Mouse (Mus musculus): ENCODE measurements around the gene Hist1h4k. TPM values are rescaled to one million over a fixed set of nuclear protein-coding genes. Genes with fewer than 3 reads are reported as not detected.
"Not testable (repeated sequence)": the region's sequence is repeated elsewhere in the genome, so short reads cannot be mapped to it uniquely, and the experiment has no call there.

Hist1h4k gene
- polyA plus RNA-seq, 3 experiments from 2014 or later: 1.5 to 15.3 (median 8.0) TPM

DNA sequence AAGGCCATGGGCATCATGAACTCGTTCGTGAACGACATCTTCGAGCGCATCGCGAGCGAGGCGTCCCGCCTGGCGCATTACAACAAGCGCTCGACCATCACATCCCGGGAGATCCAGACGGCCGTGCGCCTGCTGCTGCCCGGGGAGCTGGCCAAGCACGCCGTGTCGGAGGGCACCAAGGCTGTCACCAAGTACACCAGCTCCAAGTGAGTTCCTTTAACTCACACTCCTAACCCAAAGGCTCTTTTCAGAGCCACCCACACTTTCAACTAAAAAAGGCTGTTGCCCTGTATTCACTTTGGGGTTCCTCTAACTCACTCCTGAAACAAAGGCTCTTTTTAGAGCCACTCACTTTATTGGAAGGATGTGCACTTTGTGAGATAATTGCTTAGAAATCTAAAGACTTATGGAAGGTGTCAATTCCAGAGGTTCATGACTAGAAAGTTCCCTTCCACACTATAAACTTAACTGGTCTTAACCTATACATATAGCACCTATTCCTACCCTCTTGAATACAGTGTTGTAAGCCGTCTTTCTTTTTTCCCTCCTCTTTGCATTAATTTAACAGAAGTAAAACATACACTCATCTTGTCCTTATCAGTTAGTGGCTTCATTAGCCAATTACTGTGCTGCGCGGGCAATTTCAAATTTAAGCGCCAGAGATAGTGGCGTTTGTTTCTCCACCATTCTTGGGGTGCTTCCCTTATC, 4.1 kb upstream of the Hist1h4k start:
- not testable (repeated sequence) for ATAC-seq

GRCm38 (mm10) chr13:21753524-21754285, 3.4 kb upstream of the Hist1h4k start, which contains the start of the genes Hist1h2ak and Hist1h2bn:
Hist1h2ak (minus strand) TSS chr13:21753827.
Hist1h2bn (plus strand) TSS chr13:21754123.
- ATAC-seq: peak; percentile 94

DNA sequence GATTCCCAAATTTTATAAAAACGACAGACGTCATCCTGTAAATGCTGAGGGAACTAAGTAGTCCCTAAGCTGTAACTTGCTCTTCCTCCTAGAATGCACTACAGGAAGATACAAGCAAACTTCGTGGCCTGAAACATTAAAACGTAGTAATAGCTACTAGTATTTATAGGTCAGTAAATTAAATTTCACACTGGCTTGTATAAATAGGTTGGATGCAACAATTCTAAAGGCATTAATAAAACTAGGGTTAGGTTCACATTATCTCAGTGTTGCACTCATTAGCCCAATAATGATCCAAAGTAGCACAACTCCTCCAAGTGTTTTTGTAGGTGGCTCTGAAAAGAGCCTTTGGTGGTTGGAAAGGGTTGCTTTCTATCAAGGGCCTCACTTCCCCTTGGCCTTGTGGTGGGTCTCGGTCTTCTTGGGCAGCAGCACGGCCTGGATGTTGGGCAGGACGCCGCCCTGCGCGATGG, 2.8 kb upstream of the Hist1h4k start:
- ATAC-seq: no peak

DNA sequence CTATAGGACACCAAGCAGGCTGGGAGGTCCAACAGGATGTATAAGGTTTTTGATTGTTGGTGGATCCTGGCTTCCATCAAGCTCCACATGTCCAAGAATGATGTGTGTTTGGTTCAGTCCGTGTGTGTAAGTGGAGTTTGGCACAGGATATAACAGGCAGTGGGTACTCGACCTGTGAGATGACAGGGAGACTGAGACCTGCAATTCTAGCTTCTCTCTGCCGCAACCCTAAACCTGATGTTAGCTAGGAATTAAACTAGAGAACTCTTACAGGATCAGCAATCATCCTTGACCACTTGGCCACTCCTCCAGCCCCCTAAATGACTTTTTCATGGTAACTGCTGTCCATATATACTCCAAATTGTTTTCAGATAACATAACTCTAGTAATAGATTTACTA, 2.1 kb upstream of the Hist1h4k start:
- ATAC-seq: no peak

DNA sequence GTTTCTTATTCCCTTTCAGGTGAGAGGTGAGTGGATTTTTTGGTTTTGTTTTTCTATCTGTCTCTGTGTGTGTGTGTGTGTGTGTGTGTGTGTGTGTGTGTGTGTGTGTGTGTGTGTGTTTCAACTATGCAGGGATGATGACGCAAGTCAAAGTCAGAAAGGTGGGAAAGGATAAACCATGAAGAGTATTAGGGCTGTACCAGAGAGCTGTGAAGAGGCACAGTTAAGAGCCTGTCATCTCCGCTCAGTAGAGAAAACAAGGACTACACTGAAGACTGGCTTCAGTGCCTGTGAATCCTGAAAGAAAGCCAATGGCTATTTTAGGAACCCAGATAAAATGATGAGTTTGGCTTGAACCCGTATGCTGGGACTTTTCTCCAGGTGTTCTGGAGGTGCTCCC, 1.5 kb upstream of the Hist1h4k start:
- no peak for ATAC-seq

DNA sequence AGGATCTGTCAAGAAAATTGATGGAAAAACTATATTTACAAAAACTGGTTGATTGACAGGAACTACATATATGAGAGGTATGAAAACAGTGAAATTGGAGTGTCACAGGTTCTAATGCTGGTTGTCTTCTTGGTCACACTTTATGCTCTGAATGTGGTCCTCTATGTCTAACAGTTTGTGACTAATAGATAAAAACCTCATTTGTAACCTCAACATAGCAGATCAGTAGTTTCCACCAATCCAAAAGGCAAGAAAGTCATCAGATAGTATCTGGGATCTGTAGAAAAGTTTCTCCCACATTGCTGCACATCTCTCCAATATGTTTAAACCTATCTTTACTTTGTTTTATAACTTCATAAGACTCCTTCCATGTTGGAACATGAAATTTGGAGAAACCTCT, 1.1 kb upstream of the Hist1h4k start:
- no peak for ATAC-seq

DNA sequence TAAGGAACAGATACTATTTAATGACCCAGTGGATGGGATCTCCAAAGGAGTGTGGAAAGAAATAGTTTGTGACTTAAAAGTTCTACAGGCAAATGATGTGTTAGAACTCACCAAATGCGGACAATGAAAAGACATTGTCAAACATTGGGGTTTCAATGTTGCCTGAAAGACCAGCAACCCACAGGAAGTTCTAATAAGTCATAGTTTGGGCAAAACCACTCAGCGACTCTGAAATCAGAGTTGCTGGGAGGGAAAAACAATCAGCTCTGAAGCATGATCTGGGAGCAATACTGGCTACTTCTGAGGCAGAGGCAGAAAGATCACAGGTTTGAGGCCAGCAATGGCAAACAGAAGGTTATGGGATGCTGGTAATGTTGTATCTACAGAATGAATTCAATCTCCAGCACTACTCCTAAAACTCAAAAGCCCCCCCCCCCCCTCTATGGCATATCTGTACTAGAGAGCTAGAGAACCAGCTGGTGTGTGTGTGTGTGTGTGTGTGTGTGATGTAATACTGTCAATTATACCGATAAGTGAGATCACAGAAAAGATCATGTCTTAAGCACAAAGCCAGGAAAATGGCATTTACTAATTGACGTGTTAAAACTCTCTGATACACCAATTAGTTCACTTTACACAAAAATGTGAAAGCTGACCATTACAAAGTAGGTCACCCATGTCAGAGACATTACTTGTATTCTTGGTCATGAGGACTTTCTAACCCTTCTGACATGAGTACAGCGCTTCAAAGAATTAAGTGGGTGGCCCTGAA, 732 bp downstream of the Hist1h4k start:
- ATAC-seq: no peak

- no peak for ATAC-seq
These were observed 5.3 kb downstream of the Hist1h4k start for GRCm38 (mm10) chr13:21745006-21745405.

DNA sequence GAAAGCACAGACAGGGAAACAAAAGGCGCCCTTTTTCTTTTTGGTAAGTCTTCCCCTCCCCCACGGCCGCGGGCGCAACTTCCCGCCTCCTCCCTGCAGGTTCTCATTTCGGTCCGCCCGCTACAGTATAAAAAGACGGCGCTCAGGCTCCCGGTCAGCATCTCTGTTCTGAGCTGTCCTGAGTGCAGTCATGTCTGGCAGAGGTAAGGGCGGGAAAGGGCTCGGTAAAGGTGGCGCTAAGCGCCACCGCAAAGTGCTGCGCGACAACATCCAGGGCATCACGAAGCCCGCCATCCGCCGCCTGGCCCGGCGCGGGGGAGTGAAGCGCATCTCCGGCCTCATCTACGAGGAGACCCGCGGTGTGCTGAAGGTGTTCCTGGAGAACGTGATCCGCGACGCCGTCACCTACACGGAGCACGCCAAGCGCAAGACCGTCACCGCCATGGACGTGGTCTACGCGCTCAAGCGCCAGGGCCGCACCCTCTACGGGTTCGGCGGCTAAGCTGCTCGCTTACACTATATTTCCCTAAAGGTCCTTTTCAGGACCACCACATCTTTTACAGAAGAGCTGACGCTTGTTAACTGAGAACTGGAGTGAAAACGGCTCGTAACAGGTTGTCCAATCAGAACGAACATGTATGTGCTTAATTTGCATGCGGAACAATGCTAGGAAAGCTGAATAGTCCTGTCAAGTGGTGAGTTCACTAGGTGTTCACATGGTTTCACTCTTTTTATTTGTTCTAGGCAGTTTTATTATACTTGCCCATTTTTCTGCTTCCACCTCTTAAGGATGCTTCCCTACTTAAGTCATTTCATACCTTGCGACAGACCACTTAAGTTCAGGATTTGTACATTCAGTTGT, 15.2 kb downstream of the Hist1h4k start, which contains the start of gene Hist1h4j:
TSS of gene Hist1h4j (plus strand) at position 159 of the 862 bp plus-strand sequence.
- peak; percentile 74 for ATAC-seq

DNA sequence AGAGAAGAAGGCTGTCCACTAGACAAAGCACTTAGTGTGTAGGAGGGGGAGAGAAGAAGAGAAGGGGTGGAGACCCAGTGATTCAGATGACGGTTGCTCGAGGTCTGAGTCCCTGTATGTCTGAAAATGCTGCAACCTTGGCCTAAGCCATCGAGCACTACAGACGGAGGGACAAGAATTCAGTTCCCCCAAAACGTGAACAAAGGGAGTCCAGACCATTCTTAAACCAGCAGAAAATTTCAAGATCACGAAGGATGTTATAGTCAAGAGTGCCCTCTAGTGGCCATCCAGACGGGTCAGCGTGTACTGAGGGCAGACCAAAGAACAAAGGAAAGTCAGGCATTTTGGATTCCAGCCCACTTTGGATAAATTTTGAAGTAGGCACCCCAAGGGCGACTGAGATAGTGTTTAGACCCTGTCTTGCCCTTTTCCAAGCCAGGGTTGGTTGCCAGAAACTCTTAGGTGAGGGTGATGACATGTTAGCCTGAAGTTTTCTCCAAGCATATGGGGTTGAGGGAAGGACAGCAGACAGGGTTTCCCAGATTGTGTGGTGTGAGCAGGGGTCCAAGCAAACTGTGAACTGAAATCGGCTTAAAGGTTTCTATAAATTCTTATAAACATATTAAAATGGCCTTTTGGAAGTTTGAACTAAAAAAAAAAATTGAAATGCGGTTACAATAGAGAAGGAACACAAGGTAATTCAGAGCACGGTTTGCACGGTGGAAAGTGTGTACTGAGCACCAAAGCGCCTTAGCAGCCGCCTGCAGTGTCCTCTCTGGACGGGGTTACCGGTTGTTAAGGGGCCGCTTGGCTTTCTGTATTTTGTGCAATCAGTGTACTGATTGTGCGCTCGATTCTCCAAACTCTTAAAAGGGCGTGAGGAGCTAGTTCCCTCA, 16.0 kb downstream of the Hist1h4k start:
- peak; percentile 57 for ATAC-seq

DNA sequence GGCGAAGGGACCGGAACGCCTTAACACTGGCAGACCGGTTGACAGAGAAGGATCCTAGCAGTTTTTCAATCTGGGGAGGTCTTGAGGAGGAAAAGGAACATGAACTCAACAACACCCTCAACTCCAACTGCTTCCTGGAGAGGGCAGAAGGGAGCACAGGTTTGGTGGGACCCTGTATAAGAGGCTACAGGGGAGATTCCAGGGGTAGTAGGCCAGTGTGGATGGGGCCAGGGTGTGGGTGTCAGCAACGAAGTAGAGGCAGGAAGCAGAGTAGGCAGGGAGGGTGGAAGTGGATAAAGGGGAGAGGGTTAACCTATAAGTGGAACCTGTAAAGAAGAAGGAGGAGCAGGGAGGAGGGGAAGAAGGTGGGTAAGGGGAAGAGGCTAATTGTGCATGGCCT, 16.8 kb downstream of the Hist1h4k start:
- ATAC-seq: no peak

- no peak for ATAC-seq
These were observed 20.8 kb downstream of the Hist1h4k start for GRCm38 (mm10) chr13:21729544-21729943.

GRCm38 (mm10) chr13:21727948-21728572, 22.2 kb downstream of the Hist1h4k start:
- no peak for ATAC-seq

GRCm38 (mm10) chr13:21722993-21723836, 27.1 kb downstream of the Hist1h4k start:
- ATAC-seq: no peak

DNA sequence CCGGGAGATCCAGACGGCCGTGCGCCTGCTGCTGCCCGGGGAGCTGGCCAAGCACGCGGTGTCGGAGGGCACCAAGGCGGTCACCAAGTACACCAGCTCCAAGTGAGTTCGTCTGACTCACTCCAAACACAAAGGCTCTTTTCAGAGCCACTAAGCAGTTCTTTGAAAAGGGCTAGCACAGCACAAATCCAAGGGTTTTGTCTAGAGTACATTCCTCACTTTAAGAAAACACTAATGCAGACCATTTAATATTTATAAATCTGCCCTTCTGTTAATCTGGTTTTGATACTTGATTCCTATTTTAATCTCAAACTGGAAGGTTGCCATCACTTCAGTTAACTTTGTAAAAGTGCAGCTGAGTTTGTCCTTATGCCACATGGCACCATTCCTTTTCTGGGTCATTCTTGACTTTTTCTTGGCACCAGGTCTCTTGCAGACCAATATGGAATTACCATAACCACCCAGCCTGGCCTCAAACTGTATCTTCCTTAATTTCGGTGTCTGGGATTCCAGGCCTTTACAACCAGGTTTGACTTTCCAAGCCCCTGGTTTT, 27.9 kb downstream of the Hist1h4k start:
- ATAC-seq: no peak

DNA sequence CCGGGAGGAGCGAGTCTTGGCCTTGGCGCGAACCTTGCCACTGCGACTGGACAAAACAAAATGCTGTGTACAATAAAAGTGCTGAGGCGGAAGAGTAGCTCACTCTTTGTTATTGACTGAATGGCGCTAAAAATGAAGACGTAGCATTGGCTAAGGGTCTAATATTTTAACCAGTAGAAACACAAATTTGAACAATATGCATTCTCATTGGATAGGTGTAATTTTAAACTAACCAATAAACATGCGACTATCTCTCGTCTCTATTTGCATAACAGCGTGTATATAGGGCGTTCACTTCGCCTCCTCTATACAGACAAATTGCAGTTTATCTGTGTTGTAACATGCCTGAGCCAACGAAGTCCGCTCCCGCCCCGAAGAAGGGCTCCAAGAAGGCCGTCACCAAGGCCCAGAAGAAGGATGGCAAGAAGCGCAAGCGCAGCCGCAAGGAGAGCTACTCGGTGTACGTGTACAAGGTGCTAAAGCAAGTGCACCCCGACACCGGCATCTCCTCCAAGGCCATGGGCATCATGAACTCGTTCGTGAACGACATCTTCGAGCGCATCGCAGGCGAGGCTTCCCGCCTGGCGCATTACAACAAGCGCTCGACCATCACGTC, 28.4 kb downstream of the Hist1h4k start, which contains the start of gene Hist1h2bm:
TSS of gene Hist1h2bm (plus strand) at position 288 of the 616 bp plus-strand sequence.
- peak; percentile 95 for ATAC-seq

DNA sequence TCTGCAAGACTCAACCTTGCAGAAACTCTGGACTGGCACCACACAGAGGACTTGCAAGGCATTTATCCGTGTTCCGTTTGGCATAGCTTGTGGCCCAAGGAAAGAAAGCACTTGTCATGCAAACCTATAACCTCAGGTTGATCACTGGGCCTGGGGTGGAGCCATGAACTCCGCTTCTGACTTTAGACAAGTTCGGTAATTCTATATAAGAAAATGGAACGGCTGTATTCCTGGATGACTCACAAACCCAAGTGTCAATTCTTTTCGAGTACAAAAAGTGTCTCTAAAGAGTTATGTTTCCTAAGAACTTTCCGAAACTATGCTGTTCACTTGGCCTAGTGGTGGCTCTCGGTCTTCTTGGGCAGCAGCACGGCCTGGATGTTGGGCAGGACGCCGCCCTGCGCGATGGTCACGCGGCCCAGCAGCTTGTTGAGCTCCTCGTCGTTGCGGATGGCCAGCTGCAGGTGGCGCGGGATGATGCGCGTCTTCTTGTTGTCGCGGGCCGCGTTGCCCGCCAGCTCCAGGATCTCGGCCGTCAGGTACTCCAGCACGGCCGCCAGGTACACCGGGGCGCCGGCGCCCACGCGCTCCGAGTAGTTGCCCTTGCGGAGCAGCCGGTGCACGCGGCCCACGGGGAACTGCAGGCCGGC, 29.1 kb downstream of the Hist1h4k start:
- ATAC-seq: peak; percentile 6

Data from inflammation-experienced regulatory T-cells, adult 6 months (primary cell).